Mouse (Mus musculus): Measurements from ENCODE around the gene Rab5if. TPM values are rescaled to one million over a fixed set of nuclear protein-coding genes. Genes with fewer than 3 reads are reported as not detected.

Gene Rab5if
- total and polyA plus RNA-seq, 3 experiments = 226 to 315 (median 263) TPM

DNA sequence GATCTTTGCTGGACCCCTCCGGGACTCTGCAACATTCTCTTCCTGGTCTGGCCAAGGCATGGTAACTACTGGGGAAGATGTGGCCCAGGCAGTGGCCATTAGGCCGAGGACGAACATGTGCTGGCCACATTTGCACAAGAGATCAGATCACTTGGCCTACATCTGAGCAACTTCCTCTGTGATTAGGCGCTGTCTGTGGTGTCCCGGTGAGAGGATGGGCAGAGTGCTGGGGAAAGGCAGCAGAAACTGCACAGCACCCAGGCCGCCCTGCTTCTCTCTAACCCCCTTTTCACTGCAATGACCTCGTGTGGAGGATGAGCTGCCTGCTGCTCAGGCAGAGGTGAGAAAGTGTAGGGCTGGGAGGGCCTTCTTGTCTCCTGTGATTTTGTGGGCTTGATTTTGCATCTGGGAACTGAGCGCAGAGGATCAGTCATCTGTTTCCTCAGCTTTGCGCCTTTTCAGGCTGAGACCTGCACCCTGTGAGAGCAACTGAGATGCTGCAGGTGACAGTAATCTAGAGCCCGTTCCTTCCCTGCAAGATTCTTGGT is 23.2 kb downstream of the Rab5if start:
- H3K27ac ChIP-seq (ENCODE audit: control insufficient read depth, low read depth, low read length) = no peak overlapping the region

DNA sequence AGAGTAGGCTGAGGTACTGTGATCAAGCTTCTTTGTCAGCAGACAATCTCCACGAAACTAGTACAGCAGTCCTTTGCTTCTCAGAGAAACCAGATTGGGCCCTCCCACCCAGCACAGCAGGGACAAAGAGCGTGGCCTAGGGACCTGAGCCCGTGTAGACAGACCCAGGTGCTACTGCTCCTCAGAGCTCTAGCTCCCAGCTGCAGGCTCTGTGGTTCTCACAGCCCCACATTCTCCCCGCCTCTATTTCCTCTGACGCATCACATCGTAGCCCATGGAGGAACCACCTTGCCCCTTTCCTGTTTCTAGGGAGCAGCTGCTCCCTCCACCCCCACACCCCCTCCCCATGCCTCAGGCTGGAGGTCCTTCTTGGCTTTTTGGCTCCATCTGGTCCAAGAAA is 24.1 kb downstream of the Rab5if start, which contains the start of gene Sla2:
Gene Sla2 (minus strand): TSS at position 176 of the 400 bp plus-strand sequence.
- H3K9ac ChIP-seq (ENCODE audit: control insufficient read depth, low read depth, low read length, poor library complexity, severe bottlenecking) = no peak within 1 kb of the TSS
- H3K4me1 ChIP-seq (ENCODE audit: control insufficient read depth in 1 of 2, insufficient read depth in 2 of 2, low read length in 2 of 2) = peaks cover 2 to 38% of the 10 kb centered on the region in 2 experiments; a peak in 3 of 4 replicates
- H3K36me3 ChIP-seq (ENCODE audit: control insufficient read depth in 1 of 2, insufficient read depth in 2 of 2, low read length in 2 of 2) = peaks cover 0 to 9% of the 10 kb centered on the region in 2 experiments; a peak in 2 of 4 replicates
- TF ChIP-seq RAD21 (IDR thresholded peaks at IDR 0.05; ENCODE audit: low read depth, low read length) (no peak), ELF1 (IDR thresholded peaks at IDR 0.05; ENCODE audit: low read depth, low read length) (no peak)
- no peaks in the 10 kb centered on the region for H3K9me3 ChIP-seq (replicated peaks; ENCODE audit: insufficient read depth, low read length)
- no peaks in the 10 kb centered on the region for H3K79me2 ChIP-seq (ENCODE audit: control insufficient read depth, insufficient read depth, low read length, poor library complexity)
- no peak within 1 kb of the TSS for H3K27ac ChIP-seq (ENCODE audit: control insufficient read depth, low read depth, low read length)
- no peak within 1 kb of the TSS for H3K4me3 ChIP-seq (ENCODE audit: control insufficient read depth in 1 of 2, insufficient read depth in 1 of 2, low read depth in 2 of 2, low read length in 2 of 2)
- DNase-seq (ENCODE audit: low read depth, low spot score) = no peak
- no peaks in the 10 kb centered on the region for H3K27me3 ChIP-seq (ENCODE audit: control insufficient read depth in 1 of 2, insufficient read depth in 2 of 2, low read length in 2 of 2)

More for the DNA sequence above, 23.2 kb downstream of the Rab5if start:
- no peaks in the 10 kb centered on the region for H3K79me2 ChIP-seq (ENCODE audit: control insufficient read depth, insufficient read depth, low read length, poor library complexity)
- H3K4me3 ChIP-seq (ENCODE audit: control insufficient read depth in 1 of 2, insufficient read depth in 1 of 2, low read depth in 2 of 2, low read length in 2 of 2) = no peak overlapping the region
- H3K9me3 ChIP-seq (replicated peaks; ENCODE audit: insufficient read depth, low read length) = no peaks in the 10 kb centered on the region
- no peak for TF ChIP-seq HCFC1 (IDR thresholded peaks at IDR 0.05; ENCODE audit: low read depth, low read length)
- TF ChIP-seq CTCF (IDR thresholded peaks at IDR 0.05 in 2 of 3, conservative IDR thresholded peaks at IDR 0.05 in 1 of 3; ENCODE audit: control insufficient read depth in 1 of 3, insufficient read depth in 1 of 3, low read depth in 2 of 3, low read length in 3 of 3, poor library complexity in 1 of 3, severe bottlenecking in 1 of 3) = no peak
- no peak for TF ChIP-seq CHD2 (IDR thresholded peaks at IDR 0.05; ENCODE audit: low read length)
- TF ChIP-seq SIN3A (IDR thresholded peaks at IDR 0.05; ENCODE audit: low read length) = no peak
- peaks cover 0 to 9% of the 10 kb centered on the region in 2 experiments; a peak in 2 of 4 replicates for H3K36me3 ChIP-seq (ENCODE audit: control insufficient read depth in 1 of 2, insufficient read depth in 2 of 2, low read length in 2 of 2)
- H3K27me3 ChIP-seq (ENCODE audit: control insufficient read depth in 1 of 2, insufficient read depth in 2 of 2, low read length in 2 of 2) = no peaks in the 10 kb centered on the region
- H3K4me1 ChIP-seq (ENCODE audit: control insufficient read depth in 1 of 2, insufficient read depth in 2 of 2, low read length in 2 of 2) = peaks cover 2 to 39% of the 10 kb centered on the region in 2 experiments; a peak in 3 of 4 replicates
- DNase-seq (ENCODE audit: low read depth, low spot score) = no peak
- H3K9ac ChIP-seq (ENCODE audit: control insufficient read depth, low read depth, low read length, poor library complexity, severe bottlenecking) = no peak overlapping the region

DNA sequence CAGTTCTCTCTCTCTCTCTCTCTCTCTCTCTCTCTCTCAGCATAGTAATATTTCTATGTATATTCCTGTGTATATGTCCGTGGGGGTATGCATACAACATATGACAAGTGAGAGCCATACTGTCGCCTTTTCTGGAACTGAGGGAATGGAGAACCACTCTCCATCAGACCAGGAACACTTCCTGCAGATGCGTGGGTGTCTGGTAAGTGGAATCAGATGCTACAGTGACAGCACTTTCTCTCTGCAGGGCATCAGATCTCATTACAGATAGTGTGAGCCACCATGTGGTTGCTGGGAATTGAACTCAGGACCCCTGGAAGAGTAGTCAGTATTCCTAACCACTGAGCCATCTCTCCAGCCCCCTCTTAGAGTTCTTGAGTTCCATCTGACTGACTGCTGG is 25.6 kb downstream of the Rab5if start:
- Histone ChIP-seq H3K27ac (ENCODE audit: control insufficient read depth, low read depth, low read length) (no peak overlapping the region), H3K79me2 (ENCODE audit: control insufficient read depth, insufficient read depth, low read length, poor library complexity) (no peaks in the 10 kb centered on the region), H3K27me3 (ENCODE audit: control insufficient read depth in 1 of 2, insufficient read depth in 2 of 2, low read length in 2 of 2) (no peaks in the 10 kb centered on the region), H3K4me1 (ENCODE audit: control insufficient read depth in 1 of 2, insufficient read depth in 2 of 2, low read length in 2 of 2) (peaks cover 0 to 29% of the 10 kb centered on the region in 2 experiments; a peak in 3 of 4 replicates), H3K4me3 (ENCODE audit: control insufficient read depth in 1 of 2, insufficient read depth in 1 of 2, low read depth in 2 of 2, low read length in 2 of 2) (no peak overlapping the region), H3K36me3 (ENCODE audit: control insufficient read depth in 1 of 2, insufficient read depth in 2 of 2, low read length in 2 of 2) (peaks cover 0 to 7% of the 10 kb centered on the region in 2 experiments; a peak in 2 of 4 replicates), H3K9me3 (replicated peaks; ENCODE audit: insufficient read depth, low read length) (no peaks in the 10 kb centered on the region), H3K9ac (ENCODE audit: control insufficient read depth, low read depth, low read length, poor library complexity, severe bottlenecking) (no peak overlapping the region)
- no peak for DNase-seq (ENCODE audit: low read depth, low spot score)
- TF ChIP-seq ZKSCAN1 (IDR thresholded peaks at IDR 0.05; ENCODE audit: low read depth, low read length) (no peak), HCFC1 (IDR thresholded peaks at IDR 0.05; ENCODE audit: low read depth, low read length) (no peak), CHD1 (IDR thresholded peaks at IDR 0.05; ENCODE audit: low read depth, low read length) (no peak), ETS1 (IDR thresholded peaks at IDR 0.05; ENCODE audit: low read depth, low read length) (no peak), TBP (IDR thresholded peaks at IDR 0.05; ENCODE audit: low read depth, low read length) (no peak), POLR2A (IDR thresholded peaks at IDR 0.05; ENCODE audit: control insufficient read depth in 1 of 2, insufficient read depth in 1 of 2, low read depth in 1 of 2, low read length in 2 of 2, poor library complexity in 1 of 2) (no peak), MYC (IDR thresholded peaks at IDR 0.05; ENCODE audit: low read depth, low read length) (no peak), GATA1 (IDR thresholded peaks at IDR 0.05; ENCODE audit: low read depth, low read length) (no peak), TCF12 (IDR thresholded peaks at IDR 0.05; ENCODE audit: low read depth, low read length) (no peak), POLR2AphosphoS2 (IDR thresholded peaks at IDR 0.05; ENCODE audit: low read length) (no peak), USF1 (IDR thresholded peaks at IDR 0.05; ENCODE audit: low read depth, low read length) (no peak), KAT2A (conservative IDR thresholded peaks at IDR 0.05; ENCODE audit: low read depth, low read length) (no peak)

Measured in MEL (cell line).